Mouse (Mus musculus) embryonic facial prominence, embryonic 15.5 days (tissue): Measurements from ENCODE around the gene Gm10750. TPM values are rescaled to one million over a fixed set of nuclear protein-coding genes. Genes with fewer than 3 reads are reported as not detected.
"Not testable (repeated sequence)": the region's sequence is repeated elsewhere in the genome, so short reads cannot be mapped to it uniquely, and the experiment has no call there.

ENCODE experiments used
- ATAC-seq: fragments of 200-750 bp; cut with Nextera tagmentation; 2 replicates; pipeline ENCODE4 v1.8.0; 2017; ENCODE audit warnings: low read depth, moderate TSS enrichment; ENCODE audit not compliant: insufficient number of reproducible peaks, low FRiP score, low TSS enrichment
- H3K27ac ChIP-seq: fragments of 300-500 bp; sonication (generic); replicated peaks from 2 replicates; pipeline ENCODE4 v1.5.1; 2015; ENCODE audit warnings: mild to moderate bottlenecking, inconsistent platforms
- H3K27me3 ChIP-seq: fragments of 300-500 bp; sonication (generic); 2 replicates; pipeline ENCODE4 v1.6.1; 2015; ENCODE audit warnings: inconsistent platforms
- H3K36me3 ChIP-seq: fragments of 300-500 bp; sonication (generic); 2 replicates; pipeline ENCODE4 v1.6.1; 2015; ENCODE audit warnings: mild to moderate bottlenecking, inconsistent platforms
- H3K4me1 ChIP-seq: fragments of 300-500 bp; sonication (generic); 2 replicates; pipeline ENCODE4 v1.6.1; 2015; ENCODE audit warnings: inconsistent platforms
- H3K4me2 ChIP-seq: fragments of 300-500 bp; sonication (generic); replicated peaks from 2 replicates; pipeline ENCODE4 v1.6.1; 2015; ENCODE audit warnings: mild to moderate bottlenecking, inconsistent platforms
- H3K4me3 ChIP-seq: fragments of 300-500 bp; sonication (generic); replicated peaks from 2 replicates; pipeline ENCODE4 v1.5.1; 2015; ENCODE audit warnings: mild to moderate bottlenecking, inconsistent platforms
- H3K9ac ChIP-seq: fragments of 300-500 bp; sonication (generic); 2 replicates; pipeline ENCODE4 v1.6.1; 2015; ENCODE audit warnings: inconsistent platforms
- H3K9me3 ChIP-seq: fragments of 300-500 bp; sonication (generic); replicated peaks from 2 replicates; pipeline ENCODE4 v1.6.1; 2016; ENCODE audit warnings: inconsistent platforms
- WGBS: fragments of 180-500 bp; shearing (Covaris S2); methylation state at CpG from one replicate; pipeline ENCODE4 v1.1.7; 2015; 5-methylcytosine and 5-hydroxymethylcytosine counted together
- polyA plus RNA-seq: library from polyadenylated mRNA; unstranded; fragments of >200 nt; fragmentation: Nextera tagmentation; extraction: Ambion mirVana; gene quantifications from 2 replicates; pipeline ENCODE4 v1.2.1, GENCODE M21; 2015

Gm10750 gene
- polyA plus RNA-seq, result not detected in 2 replicates

DNA sequence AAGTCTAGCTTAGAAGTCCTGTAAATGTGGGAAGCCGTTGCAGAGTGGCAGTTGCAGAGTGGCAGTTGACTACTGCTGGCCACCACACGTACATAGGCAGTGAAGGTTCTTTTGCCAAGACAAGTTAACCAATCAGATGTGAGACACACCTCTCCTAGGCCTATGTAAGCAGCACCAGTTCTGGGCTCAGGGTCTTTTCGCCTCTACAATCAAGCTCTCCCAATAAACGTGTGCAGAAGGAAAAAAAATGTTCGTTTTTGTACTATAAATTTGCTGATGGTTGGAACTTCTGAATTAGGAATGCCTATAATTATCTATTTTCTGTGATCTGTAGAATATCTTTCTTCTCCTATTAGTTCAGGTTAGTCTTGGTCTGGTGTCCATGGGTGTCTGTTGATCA, at the start of gene Gm10750:
Gene Gm10750 (minus strand): TSS at position 101 of the 400 bp plus-strand sequence.
- H3K9ac ChIP-seq, H3K36me3 ChIP-seq, H3K9me3 ChIP-seq, H3K27ac ChIP-seq, H3K4me2 ChIP-seq, H3K4me3 ChIP-seq, H3K27me3 ChIP-seq, ATAC-seq, H3K4me1 ChIP-seq: not testable (repeated sequence)
- 80% methylated on average over 5 of the region's 5 CpGs for whole genome bisulfite sequencing

DNA sequence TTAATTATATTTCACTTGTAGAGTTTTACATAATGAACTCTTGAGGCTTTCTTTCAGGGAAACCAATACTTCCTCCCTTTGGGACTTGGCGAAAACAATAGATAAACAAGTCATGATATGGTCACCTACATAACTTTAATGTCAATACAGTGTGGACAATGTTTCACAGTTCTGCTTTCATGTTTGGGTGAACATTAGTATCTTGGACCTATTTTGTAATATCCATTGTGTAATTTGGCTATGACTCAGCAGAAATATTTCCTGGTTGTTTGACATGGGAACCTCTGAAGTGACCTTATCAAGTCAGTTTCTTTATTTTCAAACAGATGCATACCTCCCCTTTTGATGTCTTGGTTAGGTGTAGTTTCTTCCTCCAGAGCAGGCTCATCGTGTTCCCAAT, 12.2 kb downstream of the Gm10750 start:
- WGBS, result 65% methylated on average over 2 of the region's 2 CpGs
- H3K9ac ChIP-seq, result no peak overlapping the region
- H3K27me3 ChIP-seq, result no peaks in the 10 kb centered on the region
- ATAC-seq, result no peak
- no peaks in the 10 kb centered on the region for H3K4me1 ChIP-seq
- no peak overlapping the region for H3K27ac ChIP-seq
- 0 out of 2 replicates have a peak, but pooled peaks cover 3% of the 10 kb centered on the region for H3K9me3 ChIP-seq
- H3K4me2 ChIP-seq, result no peak overlapping the region
- H3K4me3 ChIP-seq, result no peak overlapping the region
- no peaks in the 10 kb centered on the region for H3K36me3 ChIP-seq

GRCm38 (mm10) chr2:149003151-149003550, 13.9 kb downstream of the Gm10750 start, which contains the start of gene Gm1330:
TSS of gene Gm1330 (minus strand) at chr2:149003251.
- Histone ChIP-seq H3K27me3 (no peaks in the 10 kb centered on the region), H3K4me1 (no peaks in the 10 kb centered on the region), H3K4me3 (no peak within 1 kb of the TSS), H3K36me3 (no peaks in the 10 kb centered on the region), H3K9me3 (0 out of 2 replicates have a peak, but pooled peaks cover 3% of the 10 kb centered on the region), H3K27ac (no peak within 1 kb of the TSS), H3K9ac (no peak within 1 kb of the TSS), H3K4me2 (no peak within 1 kb of the TSS)
- no peak for ATAC-seq

GRCm38 (mm10) chr2:148995133-148995532, 21.9 kb downstream of the Gm10750 start:
- no peak overlapping the region for H3K4me2 ChIP-seq

More at GRCm38 (mm10) chr2:148995133-148995532, 21.9 kb downstream of the Gm10750 start:
- no peak overlapping the region for H3K4me3 ChIP-seq
- H3K4me1 ChIP-seq, result no peaks in the 10 kb centered on the region
- no peaks in the 10 kb centered on the region for H3K9me3 ChIP-seq
- no peak overlapping the region for H3K27ac ChIP-seq
- WGBS, result 84% methylated on average over 2 of the region's 2 CpGs
- no peaks in the 10 kb centered on the region for H3K36me3 ChIP-seq
- no peaks in the 10 kb centered on the region for H3K27me3 ChIP-seq
- H3K9ac ChIP-seq, result no peak overlapping the region
- ATAC-seq, result no peak

Other genes with a start within 250 kb of the Gm10750 start
- gene Cst11, start 245.7 kb downstream of the Gm10750 start, polyA plus RNA-seq, result not detected in 2 replicates
- 0.88 and 1.3 TPM in 2 replicates for gene 8030411F24Rik, start 235.2 kb downstream of the Gm10750 start, polyA plus RNA-seq
- not detected in 2 replicates for gene Cst12, start 227.9 kb downstream of the Gm10750 start, polyA plus RNA-seq
- gene Cst8, start 218.5 kb downstream of the Gm10750 start, polyA plus RNA-seq, result not detected in 2 replicates
- gene Cst13, start 197.2 kb downstream of the Gm10750 start, polyA plus RNA-seq, result not detected in 2 replicates
- not detected in 2 replicates for gene Cst9, start 182.1 kb downstream of the Gm10750 start, polyA plus RNA-seq
- gene 9230104L09Rik, start 152.2 kb downstream of the Gm10750 start, polyA plus RNA-seq, result not detected in 2 replicates
- gene Cst3, start 141.5 kb downstream of the Gm10750 start, polyA plus RNA-seq, result 534 and 540 TPM in 2 replicates
- not detected in 2 replicates for gene Gm1330, start 14.0 kb downstream of the Gm10750 start, polyA plus RNA-seq